Mouse (Mus musculus): ENCODE measurements around the gene Fbxo8. TPM values are rescaled to one million over a fixed set of nuclear protein-coding genes. Genes with fewer than 3 reads are reported as not detected.

Gene Fbxo8
- 40.0 and 41.5 TPM in 2 replicates for polyA plus RNA-seq (2015; fragmentation: Nextera tagmentation; extraction: Ambion mirVana)

GRCm38 (mm10) chr8:56550558-56551360 is at the start of gene Fbxo8, which contains the start of gene Cep44:
Fbxo8 (plus strand) TSS chr8:56551090.
Cep44 (minus strand) TSS chr8:56551047.
- Histone ChIP-seq H3K9ac (replicated peaks) (peak within 1 kb of the TSS; percentile 83), H3K4me2 (replicated peaks) (peak within 1 kb of the TSS; percentile 75), H3K4me1 (replicated peaks) (peaks cover 18% of the 10 kb centered on the region), H3K27ac (peak within 1 kb of the TSS; percentile 87), H3K36me3 (peaks cover 6% of the 10 kb centered on the region; the same call in 1 of the 2 replicates), H3K27me3 (no peaks in the 10 kb centered on the region), H3K4me3 (replicated peaks) (peak within 1 kb of the TSS; percentile 84), H3K9me3 (no peaks in the 10 kb centered on the region)
- ATAC-seq = peak; percentile 95
- WGBS = under 1% methylated on average over 53 of the region's 53 CpGs

GRCm38 (mm10) chr8:56501911-56502310 is 49.0 kb upstream of the Fbxo8 start:
- Histone ChIP-seq H3K4me2 (replicated peaks) (no peak overlapping the region), H3K27me3 (no peaks in the 10 kb centered on the region), H3K4me1 (replicated peaks) (no peaks in the 10 kb centered on the region), H3K4me3 (replicated peaks) (no peak overlapping the region), H3K9ac (replicated peaks) (no peak overlapping the region), H3K36me3 (no peaks in the 10 kb centered on the region), H3K27ac (no peak overlapping the region), H3K9me3 (no peaks in the 10 kb centered on the region)
- ATAC-seq = no peak

DNA sequence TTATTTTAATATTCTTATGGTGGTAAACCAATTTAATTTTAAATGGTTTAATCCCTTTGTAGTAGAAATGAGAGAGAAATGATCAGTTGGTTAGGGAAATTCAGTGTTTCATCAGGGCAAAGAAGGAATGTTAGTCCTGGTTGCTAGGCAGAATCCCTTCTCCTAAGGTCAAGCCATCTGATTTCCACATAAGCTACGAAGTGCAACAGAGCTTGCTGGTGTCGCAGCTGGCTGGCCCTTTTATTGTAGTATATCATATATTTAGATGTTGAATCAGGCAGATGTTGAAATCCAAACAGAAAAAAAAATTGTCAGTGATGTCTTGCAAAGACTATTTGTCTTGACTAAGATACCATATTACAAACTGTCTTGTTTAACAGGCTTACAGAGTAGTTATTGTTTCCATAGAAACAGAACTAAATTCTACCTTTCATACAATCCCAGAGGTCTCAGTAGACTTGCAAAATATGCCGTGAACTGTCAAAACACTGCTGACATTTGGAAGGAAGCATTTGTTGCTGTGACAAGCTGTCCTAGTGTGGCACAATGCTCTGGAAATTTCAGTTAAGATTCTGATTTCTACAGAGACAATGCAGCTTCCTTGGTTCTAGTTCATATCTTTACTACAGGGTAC is 42.5 kb upstream of the Fbxo8 start:
- ATAC-seq = no peak

DNA sequence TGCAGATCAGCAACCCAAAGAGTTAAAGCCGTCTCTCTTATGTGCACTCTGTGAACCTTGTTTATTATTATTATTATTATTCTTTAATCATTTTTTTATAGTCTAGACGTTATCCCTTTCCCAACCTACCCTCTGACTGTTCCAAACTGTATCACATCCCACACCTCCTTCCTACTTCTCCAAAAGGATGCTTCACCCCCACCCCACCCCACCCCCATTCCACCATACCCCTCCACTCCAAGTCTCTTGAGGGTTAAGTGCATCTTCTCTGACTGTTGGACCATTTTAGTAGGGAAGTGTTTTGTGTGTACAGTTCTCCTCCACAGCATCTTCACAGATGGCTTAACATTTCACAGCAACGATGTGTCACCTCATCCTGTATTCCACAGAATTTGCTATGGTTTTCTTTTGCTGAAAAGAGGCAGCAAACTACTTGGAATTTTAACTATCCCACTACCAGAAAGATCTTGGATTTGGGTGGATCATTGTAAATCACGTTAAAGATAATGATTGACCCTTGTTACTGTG is 41.9 kb upstream of the Fbxo8 start:
- H3K9me3 ChIP-seq = no peaks in the 10 kb centered on the region
- no peaks in the 10 kb centered on the region for H3K27me3 ChIP-seq
- no peaks in the 10 kb centered on the region for H3K36me3 ChIP-seq
- H3K4me1 ChIP-seq (replicated peaks) = no peaks in the 10 kb centered on the region
- H3K4me3 ChIP-seq (replicated peaks) = no peak overlapping the region
- 82% methylated on average over 4 of the region's 4 CpGs for WGBS
- ATAC-seq = no peak
- H3K4me2 ChIP-seq (replicated peaks) = no peak overlapping the region
- no peak overlapping the region for H3K9ac ChIP-seq (replicated peaks)
- no peak overlapping the region for H3K27ac ChIP-seq

More for the DNA sequence above, 42.5 kb upstream of the Fbxo8 start:
- no peak overlapping the region for H3K4me2 ChIP-seq (replicated peaks)
- no peaks in the 10 kb centered on the region for H3K36me3 ChIP-seq
- H3K27ac ChIP-seq = no peak overlapping the region
- H3K4me1 ChIP-seq (replicated peaks) = no peaks in the 10 kb centered on the region
- H3K9me3 ChIP-seq = no peaks in the 10 kb centered on the region
- no peak overlapping the region for H3K9ac ChIP-seq (replicated peaks)
- WGBS = 63% methylated on average over 3 of the region's 3 CpGs
- no peak overlapping the region for H3K4me3 ChIP-seq (replicated peaks)
- H3K27me3 ChIP-seq = no peaks in the 10 kb centered on the region

DNA sequence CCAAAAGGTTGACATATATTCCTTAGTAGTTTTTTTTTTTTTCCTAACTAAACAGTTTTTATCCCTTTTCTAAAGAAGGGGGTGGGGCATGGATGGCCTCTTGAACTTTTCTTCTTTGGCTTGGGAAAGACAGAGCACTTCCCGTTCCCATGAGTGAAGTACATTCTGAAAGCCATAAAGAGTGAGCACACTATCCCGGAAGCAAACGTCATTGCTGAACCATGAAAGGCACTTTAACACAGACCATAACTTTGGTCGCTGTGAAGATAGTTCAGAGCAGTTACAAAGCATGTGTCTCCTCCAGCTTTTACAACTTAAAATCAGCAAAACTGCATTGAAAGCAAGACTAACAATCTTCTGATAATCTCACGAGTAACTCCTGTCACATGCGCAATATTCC is 32.0 kb upstream of the Fbxo8 start:
- Histone ChIP-seq H3K27ac (no peak overlapping the region), H3K9me3 (no peaks in the 10 kb centered on the region), H3K4me3 (replicated peaks) (no peak overlapping the region), H3K4me2 (replicated peaks) (no peak overlapping the region), H3K27me3 (no peaks in the 10 kb centered on the region), H3K4me1 (replicated peaks) (no peaks in the 10 kb centered on the region), H3K36me3 (no peaks in the 10 kb centered on the region), H3K9ac (replicated peaks) (no peak overlapping the region)
- 78% methylated on average over 6 of the region's 6 CpGs for WGBS
- ATAC-seq = no peak

DNA sequence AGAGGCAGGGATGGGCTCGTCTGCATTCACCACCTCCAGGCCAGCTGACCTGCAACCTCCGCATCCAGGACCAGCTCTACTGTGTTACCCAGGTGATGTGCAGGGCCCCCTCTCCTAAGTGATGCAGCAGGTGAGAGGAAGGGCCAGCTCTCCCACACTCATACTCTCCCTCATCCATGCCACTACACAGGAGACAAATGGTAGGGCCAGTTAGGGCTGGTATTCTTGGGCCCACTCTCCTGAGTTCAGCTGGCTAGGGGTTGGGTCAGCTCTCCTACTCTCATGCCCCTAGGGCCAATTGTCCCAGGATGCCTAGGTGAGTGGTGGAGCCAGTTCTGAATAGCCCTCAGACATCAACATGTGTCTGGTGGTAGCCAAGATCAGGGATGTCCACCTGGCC is 30.6 kb upstream of the Fbxo8 start:
- ATAC-seq = peak; percentile 55
- Histone ChIP-seq H3K9me3 (no peaks in the 10 kb centered on the region), H3K4me1 (replicated peaks) (no peaks in the 10 kb centered on the region), H3K36me3 (no peaks in the 10 kb centered on the region), H3K4me2 (replicated peaks) (no peak overlapping the region), H3K9ac (replicated peaks) (no peak overlapping the region), H3K27me3 (no peaks in the 10 kb centered on the region), H3K27ac (no peak overlapping the region), H3K4me3 (replicated peaks) (no peak overlapping the region)
- 88% methylated on average over 2 of the region's 2 CpGs for WGBS

DNA sequence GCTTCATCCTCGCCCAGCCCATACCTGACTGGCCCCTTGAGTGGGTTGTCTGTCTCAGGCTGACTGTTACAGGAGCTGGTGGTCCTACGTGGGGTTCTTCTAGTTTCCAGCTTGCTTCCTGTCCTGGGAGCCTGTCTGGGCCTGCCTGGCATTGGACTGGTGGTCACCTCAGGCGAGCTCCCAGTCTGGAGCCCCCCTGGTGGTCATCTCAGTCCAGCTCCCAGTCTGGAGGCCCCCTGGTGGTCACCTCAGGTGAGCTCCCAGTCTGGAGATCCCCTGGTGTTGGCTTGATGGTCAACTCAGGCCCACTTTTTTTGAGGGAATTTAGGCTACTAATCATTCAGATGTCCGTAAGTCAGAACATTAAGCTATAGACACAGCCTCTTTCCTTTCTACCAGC is 29.8 kb upstream of the Fbxo8 start:
- Histone ChIP-seq H3K36me3 (no peaks in the 10 kb centered on the region), H3K27me3 (no peaks in the 10 kb centered on the region), H3K9ac (replicated peaks) (no peak overlapping the region), H3K4me1 (replicated peaks) (no peaks in the 10 kb centered on the region), H3K9me3 (no peaks in the 10 kb centered on the region), H3K4me2 (replicated peaks) (no peak overlapping the region), H3K27ac (no peak overlapping the region), H3K4me3 (replicated peaks) (no peak overlapping the region)
- WGBS = 80% methylated on average over 4 of the region's 4 CpGs
- no peak for ATAC-seq

DNA sequence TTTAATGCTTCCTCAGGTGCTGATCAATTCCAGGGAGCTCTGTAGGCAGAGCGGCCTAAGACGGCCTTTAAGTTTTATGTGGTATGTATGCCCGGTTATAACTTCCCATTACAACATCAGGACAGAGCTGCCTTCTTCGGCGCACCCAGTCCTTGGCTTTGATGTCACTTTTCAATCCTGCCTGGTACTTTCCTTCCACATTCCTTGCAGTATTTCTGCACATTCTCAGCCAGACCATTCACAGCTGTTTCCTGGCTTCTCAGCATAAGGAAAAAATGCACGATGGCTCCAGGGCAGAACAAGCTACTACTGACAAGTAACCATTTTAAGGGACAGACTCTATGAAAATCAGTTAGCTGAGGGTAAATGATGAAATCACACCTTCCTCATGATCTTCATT is 22.0 kb upstream of the Fbxo8 start:
- H3K4me2 ChIP-seq (replicated peaks) = no peak overlapping the region
- no peak for ATAC-seq
- no peaks in the 10 kb centered on the region for H3K27me3 ChIP-seq
- no peaks in the 10 kb centered on the region for H3K9me3 ChIP-seq
- H3K4me3 ChIP-seq (replicated peaks) = no peak overlapping the region
- no peak overlapping the region for H3K9ac ChIP-seq (replicated peaks)
- 93% methylated on average over 6 of the region's 6 CpGs for WGBS
- peaks cover 13% of the 10 kb centered on the region for H3K36me3 ChIP-seq
- H3K27ac ChIP-seq = no peak overlapping the region
- H3K4me1 ChIP-seq (replicated peaks) = no peaks in the 10 kb centered on the region

DNA sequence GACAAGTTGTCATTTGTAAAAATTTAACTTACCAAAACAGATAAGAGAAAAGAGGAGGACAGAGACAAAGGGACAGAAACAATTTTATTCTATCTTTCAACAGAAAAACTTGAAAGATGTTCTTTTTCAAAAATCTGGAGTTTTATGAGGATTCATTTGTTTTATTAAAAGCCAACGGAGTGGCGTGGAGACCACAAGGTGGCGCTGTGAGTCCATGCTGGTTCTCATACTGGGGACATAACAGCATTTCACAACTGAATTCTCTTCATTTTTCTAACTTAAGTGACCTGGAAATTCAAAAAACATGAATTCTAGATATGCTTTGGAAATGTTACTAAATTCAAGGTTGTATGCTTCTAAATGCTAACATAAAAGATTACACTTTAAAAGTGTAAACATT is 20.5 kb upstream of the Fbxo8 start:
- no peak for ATAC-seq
- 5% methylated on average over 3 of the region's 3 CpGs for WGBS

DNA sequence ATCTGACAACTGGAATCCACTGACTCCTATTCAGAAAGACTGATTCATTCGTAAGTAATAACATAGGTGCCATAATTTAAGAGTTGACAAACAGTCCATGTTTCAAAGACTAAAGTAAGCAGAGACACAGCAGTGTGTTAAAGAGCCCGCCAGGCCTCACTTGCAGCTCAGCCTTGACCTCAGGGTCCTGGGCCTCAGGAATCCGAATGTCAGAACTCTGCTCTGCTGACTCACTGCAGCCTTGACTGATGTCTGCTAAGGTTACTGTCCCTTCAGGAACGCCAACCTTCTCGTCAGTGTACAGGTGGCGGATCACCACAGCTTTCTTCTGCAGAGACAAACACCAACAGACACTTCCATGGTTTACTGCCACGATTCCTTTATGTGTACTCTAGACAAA is 10.2 kb upstream of the Fbxo8 start:
- Histone ChIP-seq H3K27me3 (no peaks in the 10 kb centered on the region), H3K4me1 (replicated peaks) (no peaks in the 10 kb centered on the region), H3K36me3 (peaks cover 61% of the 10 kb centered on the region), H3K9me3 (no peaks in the 10 kb centered on the region), H3K27ac (no peak overlapping the region), H3K4me2 (replicated peaks) (no peak overlapping the region), H3K4me3 (replicated peaks) (no peak overlapping the region), H3K9ac (replicated peaks) (no peak overlapping the region)
- WGBS = 93% methylated on average over 7 of the region's 7 CpGs
- ATAC-seq = no peak

More for the DNA sequence above, 20.5 kb upstream of the Fbxo8 start:
- Histone ChIP-seq H3K27me3 (no peaks in the 10 kb centered on the region), H3K36me3 (peaks cover 15% of the 10 kb centered on the region), H3K4me1 (replicated peaks) (no peaks in the 10 kb centered on the region), H3K9ac (replicated peaks) (no peak overlapping the region), H3K4me3 (replicated peaks) (no peak overlapping the region), H3K4me2 (replicated peaks) (no peak overlapping the region), H3K9me3 (no peaks in the 10 kb centered on the region), H3K27ac (no peak overlapping the region)

DNA sequence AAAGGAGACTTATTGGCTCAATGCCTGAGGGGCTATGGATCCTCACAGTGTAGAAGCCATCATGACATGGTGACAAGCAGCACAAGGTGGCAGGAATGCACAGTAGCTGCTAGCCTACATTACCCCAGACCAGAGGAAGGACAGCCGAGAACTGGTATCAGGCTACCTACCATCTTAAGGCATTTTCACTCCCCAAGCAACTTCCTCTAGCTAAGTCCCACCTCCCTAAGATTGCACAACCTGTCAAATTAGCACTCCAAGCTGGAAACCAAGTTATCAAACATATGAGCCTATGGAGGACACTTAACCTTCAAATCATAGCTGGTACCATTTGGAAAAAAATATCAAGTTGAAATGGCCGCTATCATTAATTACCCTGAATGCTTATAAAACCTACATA is 3.0 kb upstream of the Fbxo8 start:
- Histone ChIP-seq H3K4me1 (replicated peaks) (peaks cover 17% of the 10 kb centered on the region), H3K27ac (no peak overlapping the region), H3K36me3 (peaks cover 20% of the 10 kb centered on the region), H3K27me3 (no peaks in the 10 kb centered on the region), H3K4me3 (replicated peaks) (no peak overlapping the region), H3K9me3 (no peaks in the 10 kb centered on the region), H3K9ac (replicated peaks) (no peak overlapping the region), H3K4me2 (replicated peaks) (no peak overlapping the region)
- 93% methylated on average over 2 of the region's 2 CpGs for WGBS
- ATAC-seq = no peak

- Histone ChIP-seq H3K27ac (peak overlapping the region; percentile 87), H3K4me1 (replicated peaks) (peaks cover 18% of the 10 kb centered on the region), H3K4me2 (replicated peaks) (peak overlapping the region; percentile 63), H3K4me3 (replicated peaks) (peak overlapping the region; percentile 84), H3K27me3 (no peaks in the 10 kb centered on the region), H3K9ac (replicated peaks) (peak overlapping the region; percentile 83), H3K36me3 (no peaks in the 10 kb centered on the region), H3K9me3 (no peaks in the 10 kb centered on the region)
- peak; percentile 99 for ATAC-seq
- WGBS = under 1% methylated on average over 28 of the region's 28 CpGs
Measured at GRCm38 (mm10) chr8:56551361-56551852, 517 bp downstream of the Fbxo8 start.
